Comparison of ENCODE assay signal across 19 mouse cellular contexts in the genomic region with DNA sequence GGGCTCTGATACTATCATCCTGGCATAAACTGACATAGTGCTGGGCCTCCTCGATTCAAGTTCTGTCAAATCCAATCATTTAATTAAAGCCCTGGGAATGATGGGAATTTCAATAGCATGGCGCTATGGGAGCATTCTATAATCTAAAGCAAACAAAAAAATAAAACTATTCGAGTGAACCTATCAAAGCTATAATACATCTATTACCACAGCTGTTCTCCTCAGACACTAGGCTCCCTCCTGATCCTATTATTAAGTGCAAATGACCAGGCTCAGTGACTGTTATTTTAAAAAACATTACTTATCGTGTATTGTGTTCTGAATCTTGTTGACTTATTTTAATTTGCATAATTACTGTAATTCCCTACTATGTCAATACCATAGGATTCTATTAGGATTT.
"Had no signal": no experiment of that assay in that cellular context is flagged by ENCODE, and none has a peak within 500 bp of the region (broad histone marks: within the 10 kb centered on the region; RNA-seq: fewer than 3 reads in every experiment).

No protein-coding gene starts in this region.

- H3K9ac ChIP-seq: lung, embryonic 15.5 days; midbrain, embryonic 13.5 days; midbrain, embryonic 15.5 days; neural tube, embryonic 12.5 days had no signal

- H3K4me1 ChIP-seq: lung, embryonic 15.5 days; megakaryocyte, embryonic 14.5 days; midbrain, embryonic 13.5 days; midbrain, embryonic 15.5 days; neural tube, embryonic 12.5 days had no signal

- H3K4me2 ChIP-seq: lung, embryonic 15.5 days; midbrain, embryonic 11.5 days; midbrain, embryonic 13.5 days; midbrain, embryonic 15.5 days; neural tube, embryonic 12.5 days had no signal

- H3K9me3 ChIP-seq: lung, embryonic 15.5 days; megakaryocyte, embryonic 14.5 days; midbrain, embryonic 13.5 days; midbrain, embryonic 15.5 days; neural tube, embryonic 12.5 days had no signal

- ATAC-seq: lung, postnatal 0 days; midbrain, embryonic 13.5 days; midbrain, embryonic 15.5 days had no signal

- H3K27ac ChIP-seq: lung, embryonic 15.5 days; macrophage; midbrain, embryonic 13.5 days; midbrain, embryonic 15.5 days; neural tube, embryonic 12.5 days had no signal

- H3K4me3 ChIP-seq: lung, embryonic 15.5 days; megakaryocyte, embryonic 14.5 days; midbrain, embryonic 13.5 days; midbrain, embryonic 15.5 days; neural tube, embryonic 12.5 days had no signal

- DNase-seq: lung, adult 2 months; lung, postnatal 14 days; lung, postnatal 36 days; retina, postnatal 1 day; right cerebral cortex, adult 18-20 months; right cerebral cortex, postnatal 25 days; right cerebral cortex, postnatal 4 days; spleen, adult 18-20 months; thymus, adult 18-20 months; thymus, postnatal 14 days; thymus, postnatal 36 days had no signal

- H3K27me3 ChIP-seq: lung, embryonic 15.5 days; megakaryocyte, embryonic 14.5 days; midbrain, embryonic 13.5 days; midbrain, embryonic 15.5 days; neural tube, embryonic 12.5 days had no signal

- H3K36me3 ChIP-seq: lung, embryonic 15.5 days; midbrain, embryonic 13.5 days; midbrain, embryonic 15.5 days; neural tube, embryonic 12.5 days had no signal
